Mouse (Mus musculus): Measurements from ENCODE around the gene Them7. TPM values are rescaled to one million over a fixed set of nuclear protein-coding genes. Genes with fewer than 3 reads are reported as not detected.

Them7 gene
- polyA plus RNA-seq, 1 experiment from 2014 or later, result 0.16 TPM

GRCm38 (mm10) chr2:105372156-105372555, 148.0 kb downstream of the Them7 start:
- Histone ChIP-seq H3K27me3 (ENCODE audit: control insufficient read depth, insufficient read depth, low read length) (peaks cover 6% of the 10 kb centered on the region; the same call in 1 of the 2 replicates), H3K36me3 (ENCODE audit: control insufficient read depth, insufficient read depth, low read length) (no peaks in the 10 kb centered on the region), H3K9ac (ENCODE audit: low read length) (no peak overlapping the region), H3K9me3 (ENCODE audit: control insufficient read depth, low read length) (no peaks in the 10 kb centered on the region), H3K27ac (ENCODE audit: low read depth, low read length) (no peak overlapping the region), H3K4me2 (no peak overlapping the region), H3K4me3 (ENCODE audit: low read depth, low read length) (no peak overlapping the region), H3K4me1 (ENCODE audit: control insufficient read depth, insufficient read depth, low read length) (0 out of 2 replicates have a peak, but pooled peaks cover 7% of the 10 kb centered on the region)
- DNase-seq (ENCODE audit: low spot score, missing footprints) (no peak), ATAC-seq (ENCODE audit: low FRiP score) (no peak)
- WGBS, result 93% methylated on average over 6 of the region's 6 CpGs

GRCm38 (mm10) chr2:105372727-105373126, 148.6 kb downstream of the Them7 start:
- WGBS, result 84% methylated on average over 5 of the region's 5 CpGs
- ATAC-seq (ENCODE audit: low FRiP score), result no peak
- H3K27ac ChIP-seq (ENCODE audit: low read depth, low read length), result no peak overlapping the region

GRCm38 (mm10) chr2:105373658-105374057, 149.5 kb downstream of the Them7 start:
- Histone ChIP-seq H3K9ac (ENCODE audit: low read length) (no peak overlapping the region), H3K4me1 (ENCODE audit: control insufficient read depth, insufficient read depth, low read length) (0 out of 2 replicates have a peak, but pooled peaks cover 7% of the 10 kb centered on the region), H3K9me3 (ENCODE audit: control insufficient read depth, low read length) (no peaks in the 10 kb centered on the region), H3K36me3 (ENCODE audit: control insufficient read depth, insufficient read depth, low read length) (no peaks in the 10 kb centered on the region), H3K27me3 (ENCODE audit: control insufficient read depth, insufficient read depth, low read length) (peaks cover 6% of the 10 kb centered on the region; the same call in 1 of the 2 replicates), H3K27ac (ENCODE audit: low read depth, low read length) (no peak overlapping the region), H3K4me2 (no peak overlapping the region), H3K4me3 (ENCODE audit: low read depth, low read length) (no peak overlapping the region)
- WGBS, result 88% methylated on average over 11 of the region's 11 CpGs
- ATAC-seq (ENCODE audit: low FRiP score), result no peak
- DNase-seq (ENCODE audit: low spot score, missing footprints), result no peak

More at GRCm38 (mm10) chr2:105372727-105373126, 148.6 kb downstream of the Them7 start:
- peaks cover 6% of the 10 kb centered on the region; the same call in 1 of the 2 replicates for H3K27me3 ChIP-seq (ENCODE audit: control insufficient read depth, insufficient read depth, low read length)
- H3K36me3 ChIP-seq (ENCODE audit: control insufficient read depth, insufficient read depth, low read length), result no peaks in the 10 kb centered on the region
- H3K9ac ChIP-seq (ENCODE audit: low read length), result no peak overlapping the region
- peak; percentile 73 for DNase-seq (ENCODE audit: low spot score, missing footprints)
- no peak overlapping the region for H3K4me3 ChIP-seq (ENCODE audit: low read depth, low read length)
- H3K4me1 ChIP-seq (ENCODE audit: control insufficient read depth, insufficient read depth, low read length), result 0 out of 2 replicates have a peak, but pooled peaks cover 7% of the 10 kb centered on the region
- no peak overlapping the region for H3K4me2 ChIP-seq
- H3K9me3 ChIP-seq (ENCODE audit: control insufficient read depth, low read length), result no peaks in the 10 kb centered on the region

- Histone ChIP-seq H3K9ac (ENCODE audit: low read length) (no peak overlapping the region), H3K9me3 (ENCODE audit: control insufficient read depth, low read length) (no peaks in the 10 kb centered on the region), H3K36me3 (ENCODE audit: control insufficient read depth, insufficient read depth, low read length) (no peaks in the 10 kb centered on the region), H3K4me1 (ENCODE audit: control insufficient read depth, insufficient read depth, low read length) (0 out of 2 replicates have a peak, but pooled peaks cover 7% of the 10 kb centered on the region), H3K27ac (ENCODE audit: low read depth, low read length) (no peak overlapping the region), H3K27me3 (ENCODE audit: control insufficient read depth, insufficient read depth, low read length) (peaks cover 6% of the 10 kb centered on the region; the same call in 1 of the 2 replicates), H3K4me2 (no peak overlapping the region), H3K4me3 (ENCODE audit: low read depth, low read length) (no peak overlapping the region)
- no peak for ATAC-seq (ENCODE audit: low FRiP score)
- DNase-seq (ENCODE audit: low spot score, missing footprints), result no peak
- 91% methylated on average over 7 of the region's 7 CpGs for WGBS
Measured at GRCm38 (mm10) chr2:105375261-105375660, 151.1 kb downstream of the Them7 start.

- H3K4me1 ChIP-seq (ENCODE audit: control insufficient read depth, insufficient read depth, low read length), result 0 out of 2 replicates have a peak, but pooled peaks cover 3% of the 10 kb centered on the region
- H3K4me2 ChIP-seq, result no peak overlapping the region
- H3K27me3 ChIP-seq (ENCODE audit: control insufficient read depth, insufficient read depth, low read length), result peaks cover 6% of the 10 kb centered on the region; the same call in 1 of the 2 replicates
- H3K27ac ChIP-seq (ENCODE audit: low read depth, low read length), result no peak overlapping the region
- ATAC-seq (ENCODE audit: low FRiP score), result no peak
- 86% methylated on average over 4 of the region's 4 CpGs for WGBS
- no peaks in the 10 kb centered on the region for H3K36me3 ChIP-seq (ENCODE audit: control insufficient read depth, insufficient read depth, low read length)
- no peaks in the 10 kb centered on the region for H3K9me3 ChIP-seq (ENCODE audit: control insufficient read depth, low read length)
- no peak overlapping the region for H3K4me3 ChIP-seq (ENCODE audit: low read depth, low read length)
- peak; percentile 33 for DNase-seq (ENCODE audit: low spot score, missing footprints)
- H3K9ac ChIP-seq (ENCODE audit: low read length), result no peak overlapping the region
Measured at GRCm38 (mm10) chr2:105375705-105376104, 151.6 kb downstream of the Them7 start.

GRCm38 (mm10) chr2:105379682-105380081, 155.6 kb downstream of the Them7 start:
- no peak overlapping the region for H3K9ac ChIP-seq (ENCODE audit: low read length)
- WGBS, result 59% methylated on average over 1 of the region's 1 CpGs
- no peak overlapping the region for H3K4me3 ChIP-seq (ENCODE audit: low read depth, low read length)
- no peak overlapping the region for H3K27ac ChIP-seq (ENCODE audit: low read depth, low read length)
- ATAC-seq (ENCODE audit: low FRiP score) (no peak), DNase-seq (ENCODE audit: low spot score, missing footprints) (peak; percentile 14)
- H3K4me1 ChIP-seq (ENCODE audit: control insufficient read depth, insufficient read depth, low read length), result no peaks in the 10 kb centered on the region
- H3K36me3 ChIP-seq (ENCODE audit: control insufficient read depth, insufficient read depth, low read length), result no peaks in the 10 kb centered on the region
- H3K27me3 ChIP-seq (ENCODE audit: control insufficient read depth, insufficient read depth, low read length), result no peaks in the 10 kb centered on the region
- H3K9me3 ChIP-seq (ENCODE audit: control insufficient read depth, low read length), result no peaks in the 10 kb centered on the region
- no peak overlapping the region for H3K4me2 ChIP-seq

- no peaks in the 10 kb centered on the region for H3K4me1 ChIP-seq (ENCODE audit: control insufficient read depth, insufficient read depth, low read length)
- ATAC-seq (ENCODE audit: low FRiP score) (no peak), DNase-seq (ENCODE audit: low spot score, missing footprints) (peak; percentile 56)
- WGBS, result 79% methylated on average over 3 of the region's 3 CpGs
- no peak overlapping the region for H3K9ac ChIP-seq (ENCODE audit: low read length)
- peaks cover under 1% of the 10 kb centered on the region; the same call in 1 of the 2 replicates for H3K36me3 ChIP-seq (ENCODE audit: control insufficient read depth, insufficient read depth, low read length)
- no peak overlapping the region for H3K27ac ChIP-seq (ENCODE audit: low read depth, low read length)
- no peaks in the 10 kb centered on the region for H3K9me3 ChIP-seq (ENCODE audit: control insufficient read depth, low read length)
- H3K27me3 ChIP-seq (ENCODE audit: control insufficient read depth, insufficient read depth, low read length), result no peaks in the 10 kb centered on the region
- H3K4me3 ChIP-seq (ENCODE audit: low read depth, low read length), result no peak overlapping the region
- no peak overlapping the region for H3K4me2 ChIP-seq
Measured at GRCm38 (mm10) chr2:105380757-105381319, 156.7 kb downstream of the Them7 start.

- H3K4me2 ChIP-seq, result no peak overlapping the region
- H3K27ac ChIP-seq (ENCODE audit: low read depth, low read length), result no peak overlapping the region
- H3K36me3 ChIP-seq (ENCODE audit: control insufficient read depth, insufficient read depth, low read length), result peaks cover 7% of the 10 kb centered on the region
- H3K9ac ChIP-seq (ENCODE audit: low read length), result no peak overlapping the region
- no peaks in the 10 kb centered on the region for H3K4me1 ChIP-seq (ENCODE audit: control insufficient read depth, insufficient read depth, low read length)
- no peaks in the 10 kb centered on the region for H3K9me3 ChIP-seq (ENCODE audit: control insufficient read depth, low read length)
- DNase-seq (ENCODE audit: low spot score, missing footprints), result peak; percentile 14
- ATAC-seq (ENCODE audit: low FRiP score), result no peak
- H3K27me3 ChIP-seq (ENCODE audit: control insufficient read depth, insufficient read depth, low read length), result no peaks in the 10 kb centered on the region
- WGBS, result 94% methylated on average over 8 of the region's 8 CpGs
- no peak overlapping the region for H3K4me3 ChIP-seq (ENCODE audit: low read depth, low read length)
Measured at GRCm38 (mm10) chr2:105383063-105383462, 158.9 kb downstream of the Them7 start.

GRCm38 (mm10) chr2:105384998-105385397, 160.9 kb downstream of the Them7 start:
- no peak overlapping the region for H3K9ac ChIP-seq (ENCODE audit: low read length)
- H3K27me3 ChIP-seq (ENCODE audit: control insufficient read depth, insufficient read depth, low read length), result no peaks in the 10 kb centered on the region
- no peak overlapping the region for H3K4me3 ChIP-seq (ENCODE audit: low read depth, low read length)
- H3K4me1 ChIP-seq (ENCODE audit: control insufficient read depth, insufficient read depth, low read length), result no peaks in the 10 kb centered on the region
- DNase-seq (ENCODE audit: low spot score, missing footprints), result peak; percentile 67
- no peak overlapping the region for H3K4me2 ChIP-seq
- WGBS, result 76% methylated on average over 3 of the region's 3 CpGs
- H3K36me3 ChIP-seq (ENCODE audit: control insufficient read depth, insufficient read depth, low read length), result peaks cover 9% of the 10 kb centered on the region
- no peak overlapping the region for H3K27ac ChIP-seq (ENCODE audit: low read depth, low read length)
- no peaks in the 10 kb centered on the region for H3K9me3 ChIP-seq (ENCODE audit: control insufficient read depth, low read length)
- ATAC-seq (ENCODE audit: low FRiP score), result no peak

Data from midbrain, embryonic 11.5 days (tissue).